Mouse (Mus musculus) small intestine, adult 2 months (tissue): Measurements from ENCODE around the gene Cdkn2b.

ENCODE experiments used
- CTCF ChIP-seq: fragments of 200-500 bp; IDR thresholded peaks from 2 replicates; pipeline ENCODE4 v1.5.1; 2012; ENCODE audit warnings: low read depth, mild to moderate bottlenecking, control low read depth, inconsistent platforms, low read length, moderate library complexity, mixed read lengths; ENCODE audit not compliant: insufficient replicate concordance, insufficient read length; ENCODE audit errors: extremely low read depth
- POLR2A ChIP-seq: fragments of 200-500 bp; IDR thresholded peaks from 2 replicates; pipeline ENCODE4 v1.6.1; 2012; ENCODE audit warnings: low read depth, mild to moderate bottlenecking, control low read depth, inconsistent platforms, low read length, moderate library complexity

GRCm38 (mm10) chr4:89350391-89350790, 39.6 kb upstream of the Cdkn2b start:
- TF ChIP-seq CTCF (no peak), POLR2A (no peak)
